Mouse (Mus musculus) T-cell, adult 2 months (primary cell): Measurements from ENCODE around the gene Rnaseh2b.

Source experiments
- DNase-seq: peaks from one replicate; pipeline ENCODE4 v3.0.0; 2022; ENCODE audit warnings: low spot score

Gene Rnaseh2b

DNA sequence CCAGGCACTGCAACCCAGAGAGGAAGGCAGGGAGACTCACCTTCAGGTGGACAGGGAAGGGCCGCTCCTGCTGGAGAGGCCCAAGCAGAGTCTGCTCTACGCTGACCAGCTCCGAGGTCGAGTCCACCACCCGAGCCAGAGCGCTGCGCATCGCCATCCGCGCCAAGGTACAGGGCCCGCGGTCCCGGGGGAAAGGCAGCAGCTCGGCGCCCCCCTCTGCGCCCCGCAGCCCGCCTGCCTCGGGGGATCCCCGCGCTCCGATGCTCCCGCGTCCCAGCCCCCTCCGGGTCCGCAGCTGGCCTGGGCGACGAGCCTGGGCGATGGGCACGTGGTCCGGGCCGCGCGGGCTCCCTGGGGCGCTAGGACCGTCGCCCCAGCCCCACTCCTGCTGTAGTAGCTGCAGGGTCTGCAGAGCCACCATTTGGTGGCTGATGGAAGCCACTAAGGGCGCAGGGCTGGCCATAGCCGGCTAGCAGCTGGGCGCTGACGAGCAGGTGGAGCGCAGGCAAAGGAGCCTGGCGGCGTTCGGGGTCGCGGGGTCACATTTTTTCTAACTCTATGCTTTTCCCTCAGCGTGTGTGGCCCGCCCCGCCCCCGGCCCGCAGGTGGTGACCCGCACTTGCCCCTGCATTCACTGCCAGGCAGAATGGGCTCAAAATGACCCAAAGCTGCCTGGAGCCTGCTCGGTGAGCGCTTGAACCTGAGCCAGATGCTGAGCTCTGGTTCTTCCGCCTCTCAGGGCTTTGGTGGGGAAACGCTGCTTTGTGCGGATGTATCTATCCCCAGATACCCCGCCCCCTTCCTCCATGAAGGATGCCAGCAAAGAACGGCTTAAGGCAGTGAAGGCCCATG is at the start of gene Rnaseh2b, which contains the start of gene Dleu7:
Gene Rnaseh2b, plus strand, starts transcription at position 102 of the 852 bp plus-strand sequence.
Gene Dleu7, minus strand, starts transcription at position 560 of the 852 bp plus-strand sequence.
- DNase-seq = peak; percentile 15

DNA sequence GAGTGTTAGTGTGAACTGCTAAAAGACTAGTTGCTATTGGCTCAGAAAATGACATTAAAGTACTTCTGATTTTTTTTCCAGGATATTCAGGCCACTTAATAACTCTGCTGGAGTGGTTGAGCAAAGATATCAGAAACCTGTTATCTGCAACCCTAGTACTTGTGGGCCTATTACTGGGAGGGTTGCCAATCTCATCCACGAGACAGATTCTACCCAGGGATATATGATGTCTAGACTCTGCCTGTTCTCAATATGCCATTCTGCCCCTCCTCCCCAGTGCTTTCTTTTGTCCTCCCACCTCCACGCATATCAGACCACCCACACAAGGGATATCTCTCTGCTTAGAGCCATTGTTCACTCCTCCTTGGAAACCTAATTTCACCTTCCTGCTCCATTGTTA is 48.9 kb upstream of the Rnaseh2b start:
- no peak for DNase-seq

DNA sequence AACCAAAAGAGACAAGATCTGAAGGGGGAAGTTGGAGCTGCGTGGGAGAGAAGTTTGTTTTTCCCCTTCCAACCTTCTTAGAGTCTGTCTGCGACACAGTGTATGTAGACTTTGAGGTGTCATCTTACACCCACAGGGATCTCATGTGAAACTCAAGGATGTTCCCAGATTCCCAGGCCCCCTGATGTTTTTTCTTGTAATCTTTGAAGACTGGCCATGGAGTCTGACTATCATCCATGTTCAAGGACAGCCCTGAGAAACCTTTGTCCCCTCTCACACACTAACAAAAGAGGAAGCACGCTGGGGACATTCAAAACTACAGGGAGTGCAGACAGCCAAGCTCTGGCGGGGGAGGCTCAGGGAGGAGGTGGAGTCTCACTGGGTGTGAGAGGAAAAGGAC is 46.8 kb upstream of the Rnaseh2b start:
- DNase-seq = no peak

DNA sequence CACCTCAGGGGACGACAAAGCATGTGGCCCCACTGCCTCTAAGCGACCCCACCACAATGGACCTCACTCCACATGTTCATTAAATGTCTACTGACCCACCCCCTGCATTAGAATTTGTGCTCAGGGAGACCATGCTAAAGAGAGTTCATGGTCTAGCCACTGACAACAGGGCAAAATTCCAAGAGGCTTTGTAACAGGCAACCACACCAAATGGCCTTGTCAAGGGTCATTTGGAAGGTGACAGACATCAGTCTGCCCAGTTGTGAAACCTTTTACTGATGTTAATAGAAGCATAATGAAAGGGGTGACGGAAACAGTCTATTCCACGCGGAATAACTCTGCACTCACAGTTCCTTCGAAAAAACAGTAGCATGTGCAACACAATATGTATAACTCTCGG is 44.0 kb upstream of the Rnaseh2b start:
- DNase-seq = no peak

DNA sequence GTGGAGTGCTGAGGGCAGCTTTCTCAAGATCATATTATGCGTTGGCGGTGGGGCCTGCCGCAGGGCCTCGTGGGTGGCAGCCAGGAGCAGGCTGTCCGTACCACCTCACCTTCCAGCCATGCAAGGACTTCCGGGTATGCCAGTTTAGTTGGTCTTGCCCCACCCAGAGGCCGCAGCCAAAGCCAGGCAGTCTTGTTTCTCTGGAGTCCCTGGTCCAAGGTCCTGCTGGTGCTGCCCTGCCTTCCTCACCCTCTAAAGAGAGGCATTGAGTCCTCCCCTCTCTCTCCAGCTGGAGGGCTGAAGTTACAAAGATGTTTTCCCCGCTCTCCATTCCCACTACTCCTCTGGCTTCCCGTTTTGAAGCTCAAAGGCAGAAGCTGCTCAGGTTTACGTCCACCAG is 43.6 kb upstream of the Rnaseh2b start:
- no peak for DNase-seq

DNA sequence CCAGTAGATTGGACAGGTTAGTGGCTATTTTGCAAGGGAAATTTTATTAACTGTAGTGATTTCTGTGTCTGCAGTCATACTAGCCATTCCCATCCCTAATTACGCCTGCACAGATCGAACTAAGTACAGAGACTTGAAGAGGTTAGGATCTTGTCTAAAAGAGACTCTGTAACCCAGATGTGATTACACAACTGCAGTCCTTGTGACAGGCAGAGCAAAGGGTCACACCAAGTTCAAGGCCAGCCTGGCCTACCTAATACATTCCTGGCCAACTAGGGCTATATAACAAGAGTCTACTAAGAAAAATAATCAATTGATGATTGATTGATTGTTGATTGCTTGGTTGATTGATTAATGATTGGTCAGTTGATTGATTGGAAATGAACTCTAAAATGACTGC is 43.1 kb upstream of the Rnaseh2b start:
- no peak for DNase-seq

DNA sequence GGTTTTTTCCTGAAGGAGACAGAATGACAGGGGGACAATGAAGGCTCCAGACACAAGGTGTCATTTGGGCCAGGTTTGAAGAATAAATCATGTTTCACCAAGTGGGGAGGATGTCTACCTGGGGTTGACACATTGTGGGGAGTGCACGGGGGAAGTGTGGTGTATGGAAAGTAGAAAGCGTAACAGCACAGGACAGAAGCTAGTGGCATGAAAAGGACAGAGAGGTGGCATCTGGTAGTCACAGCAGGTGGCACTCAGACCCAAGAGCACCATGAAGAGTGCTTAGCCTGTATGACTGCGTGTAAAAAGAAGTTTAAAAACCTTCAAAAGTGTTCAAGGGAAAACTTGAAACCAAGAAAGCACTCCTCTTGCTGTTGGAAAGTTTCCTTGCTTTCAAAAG is 42.3 kb upstream of the Rnaseh2b start:
- DNase-seq = no peak

DNA sequence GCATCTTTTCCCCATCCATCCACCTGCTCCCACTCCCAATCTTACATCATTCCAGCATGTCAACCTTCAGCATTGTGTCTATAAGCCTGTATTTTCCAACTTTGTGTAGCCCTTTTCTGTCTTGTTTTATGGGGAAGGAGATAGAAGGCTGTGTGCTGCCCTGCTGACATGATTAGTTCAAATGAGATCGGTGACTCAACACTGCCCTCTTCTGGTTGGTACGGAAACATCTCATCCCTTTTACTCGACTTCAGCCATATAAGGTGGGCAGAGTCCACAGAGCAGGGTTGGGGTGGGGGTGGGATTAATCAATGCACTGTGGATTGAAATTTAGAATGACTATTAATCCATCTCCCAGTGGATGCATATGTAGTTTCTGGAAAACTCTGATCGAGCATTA is 40.4 kb upstream of the Rnaseh2b start:
- peak; percentile 46 for DNase-seq

DNA sequence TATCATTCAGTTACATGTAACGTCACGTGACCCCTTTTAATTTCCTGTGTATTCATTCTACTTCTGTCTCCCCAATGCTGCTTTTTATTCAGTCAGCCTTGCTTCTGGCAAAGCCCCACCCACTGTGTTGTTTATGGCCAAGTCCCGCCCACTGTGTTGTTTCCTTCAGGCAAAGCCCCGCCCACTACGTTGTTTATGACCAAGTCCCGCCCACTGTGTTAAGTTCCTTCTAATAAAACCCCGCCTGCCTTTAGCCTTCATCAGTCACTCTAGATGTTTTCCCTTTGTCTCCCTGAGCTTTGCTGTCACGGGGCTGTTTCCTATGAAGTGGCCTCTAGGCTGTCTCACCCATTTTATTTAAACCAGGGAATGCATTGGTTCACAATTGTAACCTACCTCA is 38.0 kb upstream of the Rnaseh2b start:
- no peak for DNase-seq

DNA sequence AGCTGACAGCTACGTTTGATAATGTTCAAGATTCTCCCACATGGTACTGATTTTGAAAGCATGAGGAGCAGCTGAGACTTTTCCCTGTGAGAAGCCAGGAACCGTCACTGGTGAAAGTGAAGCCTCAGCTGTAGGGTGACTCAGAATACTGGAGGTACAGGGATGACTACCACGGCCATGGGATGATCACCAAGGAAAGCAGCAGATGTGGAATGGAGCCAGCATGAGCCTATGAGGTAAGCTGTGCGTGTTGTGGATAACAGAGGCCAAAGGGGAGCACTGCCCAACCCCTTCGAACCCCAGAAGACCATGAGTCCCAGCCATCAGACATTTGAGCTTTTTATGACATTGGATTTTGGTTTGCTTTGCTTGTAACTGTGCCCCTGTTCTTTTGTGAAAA is 36.3 kb upstream of the Rnaseh2b start:
- no peak for DNase-seq

DNA sequence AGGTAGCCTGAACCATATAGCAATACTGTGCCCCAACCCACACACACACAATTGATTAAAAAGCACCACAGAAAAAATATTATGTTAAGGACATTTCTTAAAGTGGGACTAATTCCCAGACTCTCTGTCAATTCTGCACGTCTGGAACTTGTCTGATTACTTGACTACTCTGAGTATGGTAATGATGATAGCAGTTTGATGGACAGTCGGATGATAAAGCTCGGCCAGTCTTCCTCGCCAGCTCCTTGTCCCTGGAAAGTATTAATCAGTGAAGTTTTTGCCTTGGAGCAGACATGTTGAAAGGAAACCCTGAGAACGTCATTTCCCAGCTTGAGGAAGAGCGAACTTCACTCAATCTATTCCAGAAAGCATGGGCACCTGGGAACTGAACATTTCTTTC is 34.3 kb upstream of the Rnaseh2b start:
- DNase-seq = no peak

DNA sequence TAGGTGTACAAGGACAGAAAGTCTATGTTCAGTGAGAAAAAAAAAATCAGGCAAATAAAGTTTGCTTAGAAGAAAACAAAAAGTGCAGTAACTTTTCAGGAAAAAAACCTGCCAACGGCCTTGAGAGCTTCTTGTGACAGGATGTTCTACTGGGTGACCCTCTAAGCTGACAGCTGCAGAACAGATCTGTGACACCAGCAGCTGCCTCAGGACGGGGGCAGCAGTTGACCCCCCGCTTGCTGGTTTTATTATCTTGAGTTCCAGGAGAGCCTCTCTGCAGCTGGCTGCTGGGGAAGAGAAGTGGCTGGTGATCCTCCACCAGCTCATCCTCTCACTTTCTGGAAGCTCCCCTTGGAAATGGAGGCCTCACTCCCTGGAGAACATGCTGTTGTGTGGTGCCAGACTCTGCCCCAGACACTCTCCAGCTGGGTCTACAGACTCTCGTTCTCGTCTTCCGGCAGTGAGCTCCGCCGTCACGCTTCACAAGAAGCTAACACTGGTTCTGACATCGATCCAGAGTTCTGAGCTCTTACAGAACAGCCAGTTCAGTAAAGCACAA is 33.3 kb upstream of the Rnaseh2b start:
- DNase-seq = no peak

DNA sequence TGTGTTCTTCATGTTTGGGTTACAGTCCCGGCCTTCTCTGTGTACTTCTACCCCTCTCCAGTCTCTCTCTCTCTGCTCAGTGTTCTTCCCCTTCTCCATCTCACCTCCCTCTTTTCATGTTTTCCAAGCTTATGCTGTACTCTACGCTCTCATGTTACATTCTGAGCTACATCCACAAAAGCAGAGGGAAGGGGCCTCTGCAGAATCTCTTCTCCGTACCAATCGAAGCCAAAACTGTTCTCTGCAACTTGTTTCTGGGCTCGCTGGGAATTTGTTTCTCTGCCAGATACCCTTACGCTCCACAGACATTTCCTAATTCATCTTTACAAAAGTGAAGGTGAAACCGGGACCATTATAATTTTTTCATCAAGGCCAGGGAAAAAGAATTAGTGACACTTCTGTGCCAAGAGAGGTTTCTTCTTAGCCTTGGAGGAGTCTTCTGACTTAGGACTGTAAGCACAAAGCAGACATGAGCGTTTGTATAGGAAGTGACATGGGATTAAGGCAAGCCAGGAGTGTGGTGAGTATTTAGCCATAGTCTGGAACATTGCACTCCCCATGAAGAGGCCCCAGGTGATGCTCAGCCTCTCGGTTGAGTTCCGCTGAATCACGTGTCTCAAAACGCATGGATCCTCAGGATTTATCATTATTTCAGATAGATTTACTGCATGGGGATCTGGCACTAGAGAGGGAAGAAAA is 21.5 kb upstream of the Rnaseh2b start:
- DNase-seq = no peak

DNA sequence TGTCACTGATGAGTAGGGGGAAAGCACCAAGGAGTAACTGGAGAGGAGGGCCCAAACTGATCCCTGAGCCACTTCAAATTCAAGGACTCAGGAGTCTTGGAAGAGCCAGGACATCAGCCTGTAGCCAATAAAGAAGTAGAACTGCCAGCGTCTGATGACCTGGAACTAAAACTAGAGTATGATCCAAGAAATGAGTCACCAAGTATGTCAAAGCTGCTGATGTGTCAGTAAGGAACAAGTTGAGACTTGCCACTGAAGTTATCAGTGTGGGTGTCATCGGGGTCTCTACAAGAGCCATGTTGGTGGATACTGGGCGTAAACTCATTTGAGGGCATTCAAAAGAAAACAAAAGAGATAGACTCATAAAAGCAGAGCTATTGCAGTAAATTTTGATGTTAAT is 18.8 kb upstream of the Rnaseh2b start:
- DNase-seq = no peak

DNA sequence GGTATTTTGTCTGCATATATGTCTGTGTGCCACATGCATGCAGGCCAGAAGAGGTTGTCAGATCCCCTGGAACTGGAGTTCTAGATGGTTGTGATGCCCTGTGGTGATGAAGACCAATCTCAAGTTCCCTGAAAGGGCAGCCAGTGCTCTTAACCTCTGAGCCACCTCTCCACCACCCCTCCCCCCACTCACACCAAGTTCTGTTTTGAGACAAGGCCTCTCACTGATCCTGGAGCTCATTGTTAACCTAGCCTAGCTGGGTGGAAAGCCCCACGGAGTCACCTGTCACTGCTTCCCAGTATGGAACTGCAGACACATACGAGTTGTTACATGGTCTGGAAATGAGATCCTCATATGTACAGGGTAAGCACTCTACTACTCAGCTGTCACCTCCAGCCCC is 9.4 kb upstream of the Rnaseh2b start:
- no peak for DNase-seq

DNA sequence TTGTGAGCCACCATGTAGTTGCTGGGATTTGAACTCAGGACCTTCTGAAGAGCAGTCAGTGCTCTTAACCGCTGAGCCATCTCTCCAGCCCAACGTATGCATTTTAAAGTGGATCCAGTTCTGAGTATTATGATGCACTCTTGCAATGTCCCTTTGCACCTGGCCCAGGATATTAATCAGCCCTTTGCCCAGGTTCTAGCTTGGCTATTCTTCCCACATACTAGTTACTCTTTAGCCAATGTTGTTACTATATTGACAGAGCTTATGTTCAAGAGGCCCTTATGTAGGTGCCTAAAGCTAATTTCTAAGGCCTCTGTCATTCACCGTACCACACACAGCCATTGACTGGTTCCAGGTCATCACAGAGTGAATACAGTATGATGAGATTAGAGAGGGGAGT is 3.7 kb upstream of the Rnaseh2b start:
- DNase-seq = no peak

DNA sequence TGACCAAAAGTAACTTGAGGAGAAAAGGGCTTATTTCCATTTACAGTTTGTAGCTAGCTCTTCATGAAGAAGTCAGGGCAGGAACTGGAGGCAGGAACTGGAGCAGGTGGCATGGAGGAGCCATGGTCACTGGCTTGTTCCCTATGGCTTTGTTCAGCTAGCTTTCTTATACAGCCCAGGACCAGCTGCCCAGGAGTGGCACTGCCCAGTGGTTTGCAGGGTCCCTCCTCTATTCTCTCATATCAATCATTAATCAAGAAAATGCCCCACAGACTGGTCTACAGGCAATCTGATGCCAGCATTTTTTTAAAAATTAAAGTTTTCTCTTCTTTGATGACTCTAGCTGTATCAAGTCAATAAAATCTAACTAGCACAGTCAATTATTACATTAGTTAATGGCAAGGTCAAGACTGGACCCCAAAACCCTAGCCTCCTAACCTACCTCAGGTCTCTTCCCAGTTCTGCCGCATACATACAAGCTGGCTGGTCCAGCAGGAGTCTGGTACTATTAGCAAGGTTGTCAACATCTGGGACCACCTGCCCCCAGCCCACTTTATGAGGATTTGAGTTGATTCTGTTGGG is 892 bp upstream of the Rnaseh2b start:
- no peak for DNase-seq

DNA sequence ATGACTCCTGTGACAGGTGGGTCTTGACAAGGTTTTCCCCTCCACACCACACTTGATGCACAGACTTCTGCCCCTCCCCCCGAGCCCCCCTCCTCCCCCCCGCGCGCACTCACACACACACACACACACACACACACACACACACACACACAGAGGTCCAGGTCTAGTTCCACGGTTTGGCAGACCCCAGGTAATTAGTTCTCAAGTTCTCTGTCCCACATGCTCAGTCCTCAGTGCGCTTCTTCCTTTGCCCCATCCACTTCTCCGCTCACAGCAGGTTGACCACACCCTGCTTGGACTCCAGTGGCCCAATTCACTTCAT is 262 bp upstream of the Rnaseh2b start:
- DNase-seq = no peak

DNA sequence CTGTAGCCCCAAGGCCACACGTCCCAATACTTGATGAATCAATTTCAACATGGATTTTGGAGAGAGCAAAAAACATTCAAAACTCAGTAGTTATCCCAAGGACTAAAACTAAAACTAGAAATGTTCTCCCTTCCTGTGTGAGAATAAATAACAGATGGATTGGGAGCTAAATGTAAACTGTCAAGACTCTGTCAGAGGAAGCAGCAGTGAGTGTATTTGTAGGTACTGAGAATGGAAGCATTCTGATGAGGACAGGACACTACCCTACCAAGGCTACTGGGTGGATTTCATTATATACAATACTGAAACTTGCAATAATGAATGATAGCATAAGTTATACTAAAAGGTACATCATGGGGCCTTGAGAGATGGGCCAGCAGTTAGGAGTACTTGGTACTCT is 6.4 kb downstream of the Rnaseh2b start:
- DNase-seq = no peak

DNA sequence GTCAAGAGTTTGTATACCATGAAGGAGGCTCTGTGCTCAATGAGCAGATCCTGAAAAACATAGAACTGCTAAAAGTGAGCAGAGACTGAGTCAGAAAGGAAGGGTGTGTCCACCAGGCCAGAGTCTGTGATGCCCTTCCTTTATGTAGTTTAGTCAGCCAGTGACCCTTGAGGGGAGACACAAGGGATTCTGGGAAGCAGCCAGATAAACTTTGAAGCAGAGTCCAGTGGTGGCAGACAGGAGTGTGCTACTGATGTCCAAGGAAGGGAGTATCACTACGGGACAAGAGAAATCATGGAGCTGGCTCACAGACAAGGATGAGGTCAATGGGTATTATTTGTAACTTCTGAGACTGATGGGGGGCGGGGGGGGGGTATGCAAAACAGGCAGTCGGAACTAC is 7.6 kb downstream of the Rnaseh2b start:
- DNase-seq = no peak

DNA sequence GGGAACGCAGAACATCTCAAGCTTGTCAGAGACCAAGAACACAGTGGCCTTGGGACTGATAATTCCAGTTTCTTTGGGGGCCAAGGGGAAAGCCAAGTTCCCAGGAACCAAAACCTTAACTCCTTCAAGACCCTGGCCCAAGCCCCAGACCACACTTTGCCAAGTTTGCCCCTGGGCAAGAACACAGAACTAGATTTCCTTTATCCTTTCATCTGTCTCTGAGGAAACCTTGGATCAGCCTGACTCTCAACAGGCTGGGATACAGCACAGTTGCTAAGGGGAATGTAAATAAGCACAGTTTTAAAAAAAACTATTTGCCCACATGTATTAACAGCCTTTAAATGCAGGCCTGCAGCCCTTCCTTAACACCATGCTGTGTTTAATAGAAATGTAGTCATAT is 15.2 kb downstream of the Rnaseh2b start:
- DNase-seq = no peak

DNA sequence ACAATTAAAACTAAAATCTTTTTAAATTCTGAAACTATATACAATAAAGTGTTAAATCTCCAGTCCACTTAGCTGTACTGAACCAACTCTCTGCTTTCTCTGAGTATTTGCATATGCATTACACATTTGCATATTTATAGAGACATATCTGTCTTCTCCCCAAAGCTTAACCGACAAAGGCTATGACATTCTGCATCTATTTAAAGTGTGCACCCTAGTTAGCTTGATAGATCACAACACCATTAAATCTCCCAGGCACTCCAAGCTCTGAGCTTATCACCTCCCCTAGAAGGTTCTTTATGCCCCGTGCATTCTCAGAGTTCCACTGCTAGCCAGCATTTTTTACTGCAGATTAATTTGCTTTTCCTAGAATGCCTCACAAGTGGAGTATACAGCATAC is 16.6 kb downstream of the Rnaseh2b start:
- DNase-seq = no peak

DNA sequence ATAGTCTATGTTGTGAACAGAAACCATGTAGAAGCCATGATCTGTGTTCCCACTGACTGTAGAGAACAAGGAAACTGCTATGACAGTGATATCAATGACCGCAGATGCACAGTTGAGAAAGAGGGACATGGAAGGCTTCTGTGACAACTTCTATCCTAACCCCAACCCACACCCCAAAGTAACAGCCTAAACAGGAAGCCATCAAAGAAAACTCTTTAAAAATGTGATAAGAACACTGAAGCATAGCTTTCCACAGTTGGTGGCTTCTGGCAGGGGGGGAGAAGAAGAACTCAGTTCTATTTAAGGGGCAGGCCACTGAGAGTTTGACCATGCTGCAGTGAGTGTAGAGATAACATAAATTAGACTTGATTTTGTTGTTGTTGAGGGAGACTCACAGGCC is 19.3 kb downstream of the Rnaseh2b start:
- DNase-seq = no peak
